Mouse (Mus musculus): ENCODE results near the gene Wbp2nl. TPM values are rescaled to one million over a fixed set of nuclear protein-coding genes. Genes with fewer than 3 reads are reported as not detected.

Wbp2nl gene
- polyA plus RNA-seq, 1 experiment from 2014 or later, result 0.40 TPM

- no peaks in the 10 kb centered on the region for H3K27me3 ChIP-seq (ENCODE audit: control insufficient read depth, insufficient read depth, low read length)
- ATAC-seq (replicated peaks; ENCODE audit: insufficient number of reproducible peaks, low FRiP score, low TSS enrichment), result no peak
- peaks cover 11% of the 10 kb centered on the region for H3K4me1 ChIP-seq (ENCODE audit: control insufficient read depth, insufficient read depth, low read length)
- H3K27ac ChIP-seq (ENCODE audit: low read depth, low read length), result no peak overlapping the region
- WGBS (ENCODE audit: insufficient replicate concordance), result 80% methylated on average over 4 of the region's 4 CpGs
- no peaks in the 10 kb centered on the region for H3K9me3 ChIP-seq (replicated peaks; ENCODE audit: control insufficient read depth, low read length)
- H3K36me3 ChIP-seq (ENCODE audit: control insufficient read depth, insufficient read depth, low read length), result peaks cover 29% of the 10 kb centered on the region
- H3K9ac ChIP-seq (ENCODE audit: low read depth, low read length), result peak overlapping the region; percentile 49; the same call in 1 of the 2 replicates
- H3K4me2 ChIP-seq, result peak overlapping the region; percentile 85
- peak overlapping the region; percentile 80 for H3K4me3 ChIP-seq (ENCODE audit: low read depth, low read length)
Observed at GRCm38 (mm10) chr15:82347303-82347676, 48.5 kb downstream of the Wbp2nl start.

GRCm38 (mm10) chr15:82347852-82348251, 49.1 kb downstream of the Wbp2nl start:
- no peak overlapping the region for H3K27ac ChIP-seq (ENCODE audit: low read depth, low read length)
- ATAC-seq (replicated peaks; ENCODE audit: insufficient number of reproducible peaks, low FRiP score, low TSS enrichment), result no peak
- H3K27me3 ChIP-seq (ENCODE audit: control insufficient read depth, insufficient read depth, low read length), result no peaks in the 10 kb centered on the region
- H3K9ac ChIP-seq (ENCODE audit: low read depth, low read length), result no peak overlapping the region
- H3K4me3 ChIP-seq (ENCODE audit: low read depth, low read length), result no peak overlapping the region
- WGBS (ENCODE audit: insufficient replicate concordance), result 90% methylated on average over 12 of the region's 12 CpGs
- H3K9me3 ChIP-seq (replicated peaks; ENCODE audit: control insufficient read depth, low read length), result no peaks in the 10 kb centered on the region
- peak overlapping the region; percentile 85 for H3K4me2 ChIP-seq
- peaks cover 13% of the 10 kb centered on the region for H3K4me1 ChIP-seq (ENCODE audit: control insufficient read depth, insufficient read depth, low read length)
- H3K36me3 ChIP-seq (ENCODE audit: control insufficient read depth, insufficient read depth, low read length), result peaks cover 29% of the 10 kb centered on the region

GRCm38 (mm10) chr15:82348258-82348998, 49.7 kb downstream of the Wbp2nl start:
- no peak for ATAC-seq (replicated peaks; ENCODE audit: insufficient number of reproducible peaks, low FRiP score, low TSS enrichment)
- H3K4me1 ChIP-seq (ENCODE audit: control insufficient read depth, insufficient read depth, low read length), result peaks cover 16% of the 10 kb centered on the region
- H3K9me3 ChIP-seq (replicated peaks; ENCODE audit: control insufficient read depth, low read length), result no peaks in the 10 kb centered on the region
- peaks cover 29% of the 10 kb centered on the region for H3K36me3 ChIP-seq (ENCODE audit: control insufficient read depth, insufficient read depth, low read length)
- no peaks in the 10 kb centered on the region for H3K27me3 ChIP-seq (ENCODE audit: control insufficient read depth, insufficient read depth, low read length)
- H3K4me2 ChIP-seq, result no peak overlapping the region; the same call in 1 of the 2 replicates
- 83% methylated on average over 8 of the region's 8 CpGs for WGBS (ENCODE audit: insufficient replicate concordance)
- no peak overlapping the region for H3K27ac ChIP-seq (ENCODE audit: low read depth, low read length)
- H3K9ac ChIP-seq (ENCODE audit: low read depth, low read length), result no peak overlapping the region
- no peak overlapping the region for H3K4me3 ChIP-seq (ENCODE audit: low read depth, low read length)

GRCm38 (mm10) chr15:82348999-82349341, 50.2 kb downstream of the Wbp2nl start:
- Histone ChIP-seq H3K9me3 (replicated peaks; ENCODE audit: control insufficient read depth, low read length) (no peaks in the 10 kb centered on the region), H3K9ac (ENCODE audit: low read depth, low read length) (no peak overlapping the region), H3K27ac (ENCODE audit: low read depth, low read length) (no peak overlapping the region), H3K4me1 (ENCODE audit: control insufficient read depth, insufficient read depth, low read length) (peaks cover 16% of the 10 kb centered on the region), H3K4me3 (ENCODE audit: low read depth, low read length) (no peak overlapping the region), H3K27me3 (ENCODE audit: control insufficient read depth, insufficient read depth, low read length) (no peaks in the 10 kb centered on the region), H3K36me3 (ENCODE audit: control insufficient read depth, insufficient read depth, low read length) (peaks cover 29% of the 10 kb centered on the region), H3K4me2 (no peak overlapping the region)
- 97% methylated on average over 2 of the region's 2 CpGs for WGBS (ENCODE audit: insufficient replicate concordance)
- no peak for ATAC-seq (replicated peaks; ENCODE audit: insufficient number of reproducible peaks, low FRiP score, low TSS enrichment)

GRCm38 (mm10) chr15:82350349-82350748, 51.6 kb downstream of the Wbp2nl start:
- Histone ChIP-seq H3K4me3 (ENCODE audit: low read depth, low read length) (no peak overlapping the region), H3K27ac (ENCODE audit: low read depth, low read length) (no peak overlapping the region), H3K9ac (ENCODE audit: low read depth, low read length) (no peak overlapping the region), H3K36me3 (ENCODE audit: control insufficient read depth, insufficient read depth, low read length) (peaks cover 29% of the 10 kb centered on the region), H3K4me1 (ENCODE audit: control insufficient read depth, insufficient read depth, low read length) (peaks cover 19% of the 10 kb centered on the region), H3K27me3 (ENCODE audit: control insufficient read depth, insufficient read depth, low read length) (no peaks in the 10 kb centered on the region), H3K9me3 (replicated peaks; ENCODE audit: control insufficient read depth, low read length) (no peaks in the 10 kb centered on the region), H3K4me2 (no peak overlapping the region)
- WGBS (ENCODE audit: insufficient replicate concordance), result 91% methylated on average over 4 of the region's 4 CpGs
- ATAC-seq (replicated peaks; ENCODE audit: insufficient number of reproducible peaks, low FRiP score, low TSS enrichment), result no peak

- Histone ChIP-seq H3K4me3 (ENCODE audit: low read depth, low read length) (no peak overlapping the region), H3K4me2 (peak overlapping the region; percentile 88), H3K27me3 (ENCODE audit: control insufficient read depth, insufficient read depth, low read length) (no peaks in the 10 kb centered on the region), H3K36me3 (ENCODE audit: control insufficient read depth, insufficient read depth, low read length) (peaks cover 29% of the 10 kb centered on the region), H3K4me1 (ENCODE audit: control insufficient read depth, insufficient read depth, low read length) (peaks cover 19% of the 10 kb centered on the region), H3K27ac (ENCODE audit: low read depth, low read length) (peak overlapping the region; percentile 36; the same call in 1 of the 2 replicates), H3K9me3 (replicated peaks; ENCODE audit: control insufficient read depth, low read length) (no peaks in the 10 kb centered on the region), H3K9ac (ENCODE audit: low read depth, low read length) (0 out of 2 replicates have a peak overlapping the region, but pooled peaks have one; percentile 28)
- peak; percentile 24; the same call in 1 of the 2 replicates for ATAC-seq (replicated peaks; ENCODE audit: insufficient number of reproducible peaks, low FRiP score, low TSS enrichment)
- WGBS (ENCODE audit: insufficient replicate concordance), result 49% methylated on average over 3 of the region's 3 CpGs
Observed at GRCm38 (mm10) chr15:82351480-82351879, 52.7 kb downstream of the Wbp2nl start.

- H3K9me3 ChIP-seq (replicated peaks; ENCODE audit: control insufficient read depth, low read length), result no peaks in the 10 kb centered on the region
- WGBS (ENCODE audit: insufficient replicate concordance), result 27% methylated on average over 14 of the region's 14 CpGs
- H3K27me3 ChIP-seq (ENCODE audit: control insufficient read depth, insufficient read depth, low read length), result no peaks in the 10 kb centered on the region
- H3K4me3 ChIP-seq (ENCODE audit: low read depth, low read length), result peak overlapping the region; percentile 95
- H3K9ac ChIP-seq (ENCODE audit: low read depth, low read length), result peak overlapping the region; percentile 99
- H3K36me3 ChIP-seq (ENCODE audit: control insufficient read depth, insufficient read depth, low read length), result peaks cover 25% of the 10 kb centered on the region
- H3K27ac ChIP-seq (ENCODE audit: low read depth, low read length), result peak overlapping the region; percentile 85
- H3K4me2 ChIP-seq, result peak overlapping the region; percentile 88
- H3K4me1 ChIP-seq (ENCODE audit: control insufficient read depth, insufficient read depth, low read length), result peaks cover 9% of the 10 kb centered on the region; the same call in 1 of the 2 replicates
- ATAC-seq (replicated peaks; ENCODE audit: insufficient number of reproducible peaks, low FRiP score, low TSS enrichment), result no peak
Observed at GRCm38 (mm10) chr15:82353078-82353744, 54.5 kb downstream of the Wbp2nl start.

GRCm38 (mm10) chr15:82353745-82354113, 55.0 kb downstream of the Wbp2nl start:
- Histone ChIP-seq H3K4me2 (peak overlapping the region; percentile 88), H3K9me3 (replicated peaks; ENCODE audit: control insufficient read depth, low read length) (no peaks in the 10 kb centered on the region), H3K4me1 (ENCODE audit: control insufficient read depth, insufficient read depth, low read length) (peaks cover 11% of the 10 kb centered on the region; the same call in 1 of the 2 replicates), H3K36me3 (ENCODE audit: control insufficient read depth, insufficient read depth, low read length) (peaks cover 20% of the 10 kb centered on the region), H3K4me3 (ENCODE audit: low read depth, low read length) (peak overlapping the region; percentile 95), H3K9ac (ENCODE audit: low read depth, low read length) (peak overlapping the region; percentile 99), H3K27ac (ENCODE audit: low read depth, low read length) (peak overlapping the region; percentile 85), H3K27me3 (ENCODE audit: control insufficient read depth, insufficient read depth, low read length) (no peaks in the 10 kb centered on the region)
- WGBS (ENCODE audit: insufficient replicate concordance), result under 1% methylated on average over 23 of the region's 23 CpGs
- 0 out of 2 replicates have a peak, but pooled peaks have one; percentile 4 for ATAC-seq (replicated peaks; ENCODE audit: insufficient number of reproducible peaks, low FRiP score, low TSS enrichment)

Measured in heart, embryonic 11.5 days (tissue).